Mouse (Mus musculus): ENCODE data around the gene Gast. TPM values are rescaled to one million over a fixed set of nuclear protein-coding genes. Genes with fewer than 3 reads are reported as not detected.
A peak's percentile ranks its signal among the peaks of the same experiment; 100 is the strongest.
"Not testable (repeated sequence)": the region's sequence is repeated elsewhere in the genome, so short reads cannot be mapped to it uniquely, and the experiment has no call there.

Gast gene
- polyA plus RNA-seq, 1 experiment from 2014 or later, result 6.0 TPM

DNA sequence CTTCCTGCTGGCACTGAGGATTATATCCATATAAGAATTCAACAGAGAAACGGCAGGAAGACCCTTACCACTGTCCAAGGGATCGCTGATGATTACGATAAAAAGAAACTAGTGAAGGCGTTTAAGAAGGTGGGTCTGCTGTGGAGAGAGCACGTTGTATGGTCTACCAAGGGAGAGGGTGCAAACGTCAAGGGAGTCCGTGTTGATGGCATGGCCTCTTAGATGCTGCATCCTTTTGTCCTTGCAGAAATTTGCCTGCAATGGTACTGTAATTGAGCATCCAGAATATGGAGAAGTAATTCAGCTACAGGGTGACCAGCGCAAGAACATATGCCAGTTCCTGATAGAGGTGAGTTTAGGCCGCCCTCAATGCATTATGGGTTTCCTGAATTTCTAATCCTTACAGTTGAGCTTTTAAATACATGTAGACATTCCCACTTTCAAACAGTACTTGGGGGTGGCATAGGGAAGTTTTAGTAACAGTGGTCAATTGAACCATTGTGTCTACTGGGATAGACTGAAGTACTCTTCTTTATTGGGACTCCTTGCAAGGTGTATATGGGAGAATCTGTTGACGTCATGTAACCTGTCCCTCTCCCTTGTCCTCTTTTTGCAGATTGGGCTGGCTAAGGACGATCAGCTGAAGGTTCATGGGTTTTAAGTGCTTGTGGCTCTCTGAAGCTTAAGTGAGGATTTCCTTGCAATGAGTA, 13.4 kb upstream of the Gast start:
- Histone ChIP-seq H3K4me3 (replicated peaks) (peak overlapping the region; percentile 79), H3K36me3 (peaks cover 16% of the 10 kb centered on the region), H3K4me2 (replicated peaks) (peak overlapping the region; percentile 66), H3K27ac (replicated peaks) (peak overlapping the region; percentile 100), H3K9ac (peak overlapping the region; percentile 99)
- not testable (repeated sequence) for H3K4me1 ChIP-seq; H3K9me3 ChIP-seq (replicated peaks); H3K27me3 ChIP-seq; ATAC-seq (ENCODE audit: insufficient number of reproducible peaks, low FRiP score, low TSS enrichment, low read depth)
- 17% methylated on average over 11 of the region's 11 CpGs for WGBS

- H3K27me3 ChIP-seq; ATAC-seq (ENCODE audit: insufficient number of reproducible peaks, low FRiP score, low TSS enrichment, low read depth); H3K27ac ChIP-seq (replicated peaks); H3K4me3 ChIP-seq (replicated peaks); H3K4me2 ChIP-seq (replicated peaks); H3K4me1 ChIP-seq; H3K9ac ChIP-seq; H3K9me3 ChIP-seq (replicated peaks): not testable (repeated sequence)
- 78% methylated on average over 7 of the region's 7 CpGs for WGBS
- peaks cover 16% of the 10 kb centered on the region for H3K36me3 ChIP-seq
Observed at GRCm38 (mm10) chr11:100321479-100322305, 12.5 kb upstream of the Gast start.

GRCm38 (mm10) chr11:100322591-100323258, 11.5 kb upstream of the Gast start:
- 68% methylated on average over 3 of the region's 3 CpGs for WGBS
- H3K4me3 ChIP-seq (replicated peaks), result no peak overlapping the region
- H3K9me3 ChIP-seq (replicated peaks), result no peaks in the 10 kb centered on the region
- H3K36me3 ChIP-seq, result peaks cover 16% of the 10 kb centered on the region
- no peak overlapping the region for H3K9ac ChIP-seq
- no peak overlapping the region for H3K27ac ChIP-seq (replicated peaks)
- H3K4me2 ChIP-seq (replicated peaks), result no peak overlapping the region
- peaks cover 6% of the 10 kb centered on the region for H3K4me1 ChIP-seq
- H3K27me3 ChIP-seq, result no peaks in the 10 kb centered on the region
- ATAC-seq (ENCODE audit: insufficient number of reproducible peaks, low FRiP score, low TSS enrichment, low read depth), result no peak

GRCm38 (mm10) chr11:100323578-100323977, 10.6 kb upstream of the Gast start:
- WGBS, result 19% methylated on average over 3 of the region's 3 CpGs
- no peak overlapping the region for H3K9ac ChIP-seq
- H3K9me3 ChIP-seq (replicated peaks), result no peaks in the 10 kb centered on the region
- no peak for ATAC-seq (ENCODE audit: insufficient number of reproducible peaks, low FRiP score, low TSS enrichment, low read depth)
- no peaks in the 10 kb centered on the region for H3K27me3 ChIP-seq
- peaks cover 6% of the 10 kb centered on the region for H3K4me1 ChIP-seq
- no peak overlapping the region for H3K27ac ChIP-seq (replicated peaks)
- no peak overlapping the region for H3K4me2 ChIP-seq (replicated peaks)
- H3K4me3 ChIP-seq (replicated peaks), result no peak overlapping the region
- H3K36me3 ChIP-seq, result peaks cover 16% of the 10 kb centered on the region

GRCm38 (mm10) chr11:100325062-100325629, 9.1 kb upstream of the Gast start:
- H3K27me3 ChIP-seq, result no peaks in the 10 kb centered on the region
- H3K9me3 ChIP-seq (replicated peaks), result no peaks in the 10 kb centered on the region
- WGBS, result 85% methylated on average over 11 of the region's 11 CpGs
- no peak overlapping the region for H3K4me3 ChIP-seq (replicated peaks)
- peaks cover 3% of the 10 kb centered on the region for H3K4me1 ChIP-seq
- ATAC-seq (ENCODE audit: insufficient number of reproducible peaks, low FRiP score, low TSS enrichment, low read depth), result no peak
- H3K4me2 ChIP-seq (replicated peaks), result no peak overlapping the region
- H3K27ac ChIP-seq (replicated peaks), result no peak overlapping the region
- H3K9ac ChIP-seq, result no peak overlapping the region
- H3K36me3 ChIP-seq, result peaks cover 16% of the 10 kb centered on the region

DNA sequence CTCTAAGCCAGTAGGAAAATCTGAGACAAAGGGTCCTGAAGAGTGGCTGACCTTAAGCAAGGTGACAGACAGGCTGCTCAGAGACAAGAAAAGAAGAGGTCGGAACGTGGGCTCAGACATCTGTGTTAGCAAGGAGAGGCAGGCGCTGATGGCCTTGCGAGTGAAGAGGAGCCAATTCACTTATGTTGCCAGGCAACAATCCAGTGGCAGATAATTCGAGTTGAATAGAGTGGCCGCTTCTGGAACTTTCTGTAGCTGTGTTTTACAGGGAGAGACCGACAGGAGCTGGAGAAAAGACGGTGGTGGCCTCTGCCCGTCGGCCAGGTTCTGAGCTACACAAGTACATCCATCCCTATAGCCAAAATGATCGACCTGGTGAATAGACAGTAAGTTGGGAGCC, 6.9 kb upstream of the Gast start:
- H3K4me3 ChIP-seq (replicated peaks), result no peak overlapping the region
- H3K9ac ChIP-seq, result no peak overlapping the region
- no peaks in the 10 kb centered on the region for H3K9me3 ChIP-seq (replicated peaks)
- no peaks in the 10 kb centered on the region for H3K4me1 ChIP-seq
- H3K27me3 ChIP-seq, result no peaks in the 10 kb centered on the region
- WGBS, result 78% methylated on average over 11 of the region's 11 CpGs
- peaks cover 4% of the 10 kb centered on the region for H3K36me3 ChIP-seq
- H3K27ac ChIP-seq (replicated peaks), result no peak overlapping the region
- no peak overlapping the region for H3K4me2 ChIP-seq (replicated peaks)
- ATAC-seq (ENCODE audit: insufficient number of reproducible peaks, low FRiP score, low TSS enrichment, low read depth), result no peak

- Histone ChIP-seq H3K4me3 (replicated peaks) (no peak overlapping the region), H3K9me3 (replicated peaks) (no peaks in the 10 kb centered on the region), H3K36me3 (no peaks in the 10 kb centered on the region; the same call in 1 of the 2 replicates), H3K27me3 (no peaks in the 10 kb centered on the region), H3K4me1 (no peaks in the 10 kb centered on the region), H3K9ac (no peak overlapping the region), H3K4me2 (replicated peaks) (no peak overlapping the region), H3K27ac (replicated peaks) (no peak overlapping the region)
- WGBS, result 84% methylated on average over 6 of the region's 6 CpGs
- no peak for ATAC-seq (ENCODE audit: insufficient number of reproducible peaks, low FRiP score, low TSS enrichment, low read depth)
Observed at GRCm38 (mm10) chr11:100327761-100328160, 6.4 kb upstream of the Gast start.

GRCm38 (mm10) chr11:100330235-100330634, 4.0 kb upstream of the Gast start:
- Histone ChIP-seq H3K4me3 (replicated peaks) (no peak overlapping the region), H3K9me3 (replicated peaks) (no peaks in the 10 kb centered on the region), H3K27me3 (no peaks in the 10 kb centered on the region), H3K27ac (replicated peaks) (no peak overlapping the region), H3K4me1 (no peaks in the 10 kb centered on the region), H3K4me2 (replicated peaks) (no peak overlapping the region), H3K36me3 (no peaks in the 10 kb centered on the region), H3K9ac (no peak overlapping the region)
- ATAC-seq (ENCODE audit: insufficient number of reproducible peaks, low FRiP score, low TSS enrichment, low read depth), result no peak
- WGBS, result 57% methylated on average over 16 of the region's 16 CpGs

- not testable (repeated sequence) for H3K4me2 ChIP-seq (replicated peaks); H3K27ac ChIP-seq (replicated peaks); H3K27me3 ChIP-seq; H3K9ac ChIP-seq; H3K4me3 ChIP-seq (replicated peaks); H3K9me3 ChIP-seq (replicated peaks); H3K4me1 ChIP-seq; ATAC-seq (ENCODE audit: insufficient number of reproducible peaks, low FRiP score, low TSS enrichment, low read depth); H3K36me3 ChIP-seq
- WGBS, result 48% methylated on average over 8 of the region's 8 CpGs
Observed at GRCm38 (mm10) chr11:100330816-100331375, 3.3 kb upstream of the Gast start.

DNA sequence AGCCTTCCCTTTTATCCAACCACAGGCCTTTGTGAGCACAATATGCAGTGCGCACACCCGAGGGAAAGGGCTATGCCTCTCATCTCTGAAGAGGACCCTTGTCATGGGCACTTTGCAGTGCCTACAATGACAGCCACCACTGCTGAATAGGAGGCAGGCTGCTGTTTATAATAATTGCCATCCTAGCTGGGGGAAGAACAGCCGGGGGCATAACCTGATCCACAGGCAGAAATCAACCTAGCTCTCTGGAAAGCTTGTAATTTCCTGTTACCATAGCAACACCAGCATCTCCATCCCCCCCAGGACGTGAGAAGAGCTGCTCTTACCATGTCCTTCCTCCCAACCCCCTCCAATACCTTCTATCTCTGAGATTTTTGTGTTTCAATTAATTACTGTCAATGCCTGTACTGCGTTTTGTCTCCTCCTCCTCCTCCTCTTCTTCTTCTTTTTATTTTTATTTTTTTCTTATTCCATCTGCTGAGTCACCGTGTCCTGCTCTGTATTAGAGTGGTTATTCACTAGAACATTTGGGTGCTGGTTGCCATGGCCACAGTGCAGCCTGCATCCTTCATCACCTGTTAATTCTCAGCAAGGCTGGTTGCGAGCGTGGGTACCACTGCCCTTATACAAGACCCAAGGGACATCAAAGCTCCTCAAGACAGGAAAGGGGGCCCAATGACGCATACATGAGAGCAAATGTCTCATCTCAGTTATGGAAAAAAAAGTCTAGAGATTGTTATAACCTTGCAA, 1.3 kb upstream of the Gast start:
- no peak for ATAC-seq (ENCODE audit: insufficient number of reproducible peaks, low FRiP score, low TSS enrichment, low read depth)
- WGBS, result 45% methylated on average over 9 of the region's 9 CpGs
- H3K27ac ChIP-seq (replicated peaks), result no peak overlapping the region

More for the DNA sequence above, 1.3 kb upstream of the Gast start:
- H3K36me3 ChIP-seq, result no peaks in the 10 kb centered on the region
- H3K4me2 ChIP-seq (replicated peaks), result no peak overlapping the region
- H3K4me3 ChIP-seq (replicated peaks), result no peak overlapping the region
- no peak overlapping the region for H3K9ac ChIP-seq
- no peaks in the 10 kb centered on the region for H3K27me3 ChIP-seq
- peaks cover 3% of the 10 kb centered on the region; the same call in 1 of the 2 replicates for H3K4me1 ChIP-seq
- no peaks in the 10 kb centered on the region for H3K9me3 ChIP-seq (replicated peaks)

Data from embryonic facial prominence, embryonic 15.5 days (tissue).